Mouse (Mus musculus) olfactory bulb, adult 2 months (tissue): ENCODE data around the gene Ankrd44.

ENCODE experiments used
- CTCF ChIP-seq: fragments of 200-500 bp; IDR thresholded peaks from 2 replicates; pipeline ENCODE4 v1.5.1; 2012; ENCODE audit warnings: low read depth, mild to moderate bottlenecking, low read length, moderate library complexity; ENCODE audit not compliant: insufficient read depth
- POLR2A ChIP-seq: fragments of 200-500 bp; IDR thresholded peaks from 2 replicates; pipeline ENCODE4 v1.6.1; 2012; ENCODE audit warnings: mild to moderate bottlenecking, low read depth, low read length, moderate library complexity; ENCODE audit not compliant: insufficient read depth

- TF ChIP-seq CTCF = no peak
- TF ChIP-seq POLR2A = no peak
Measured at GRCm38 (mm10) chr1:54830223-54830622, 96.0 kb downstream of the Ankrd44 start.
